Mouse (Mus musculus) intestine, embryonic 16.5 days (tissue): ENCODE results near the gene Pde4d. TPM values are rescaled to one million over a fixed set of nuclear protein-coding genes. Genes with fewer than 3 reads are reported as not detected.

Experiments
- ATAC-seq: fragments of 200-750 bp; cut with Nextera tagmentation; 2 replicates; pipeline ENCODE4 v1.8.0; 2017; ENCODE audit warnings: moderate TSS enrichment, moderate library complexity
- H3K27ac ChIP-seq: fragments of 300-500 bp; sonication (generic); 2 replicates; pipeline ENCODE4 v1.5.1; 2014; ENCODE audit warnings: mild to moderate bottlenecking, low read length
- H3K27me3 ChIP-seq: fragments of 300-500 bp; sonication (generic); replicated peaks from 2 replicates; pipeline ENCODE4 v1.6.1; 2014; ENCODE audit warnings: low read length, control low read depth, mixed read lengths; ENCODE audit not compliant: control insufficient read depth, insufficient read depth
- H3K36me3 ChIP-seq: fragments of 300-500 bp; sonication (generic); 2 replicates; pipeline ENCODE4 v1.6.1; 2014; ENCODE audit warnings: low read length, control low read depth; ENCODE audit not compliant: control insufficient read depth, insufficient read depth
- H3K4me1 ChIP-seq: fragments of 300-500 bp; sonication (generic); 2 replicates; pipeline ENCODE4 v1.6.1; 2014; ENCODE audit warnings: low read length, control low read depth, mixed read lengths; ENCODE audit not compliant: control insufficient read depth, insufficient read depth
- H3K4me2 ChIP-seq: fragments of 300-500 bp; sonication (generic); 2 replicates; pipeline ENCODE4 v1.6.1; 2014; ENCODE audit warnings: low read depth, low read length, control low read depth
- H3K4me3 ChIP-seq: fragments of 300-500 bp; sonication (generic); 2 replicates; pipeline ENCODE4 v1.5.1; 2014; ENCODE audit warnings: mild to moderate bottlenecking, low read length
- H3K9ac ChIP-seq: fragments of 300-500 bp; sonication (generic); 2 replicates; pipeline ENCODE4 v1.6.1; 2014; ENCODE audit warnings: low read depth, low read length
- H3K9me3 ChIP-seq: fragments of 300-500 bp; sonication (generic); 2 replicates; pipeline ENCODE4 v1.6.1; 2016; ENCODE audit warnings: low read length, control low read depth; ENCODE audit not compliant: control insufficient read depth
- WGBS: fragments of 180-500 bp; shearing (Covaris S2); extraction: QIAGEN DNeasy Blood & Tissue Kit; methylation state at CpG from one replicate; pipeline ENCODE4 v1.1.7; 2014; 5-methylcytosine and 5-hydroxymethylcytosine counted together
- polyA plus RNA-seq: library from polyadenylated mRNA; unstranded; fragments of >200 nt; fragmentation: Nextera tagmentation; extraction: Ambion mirVana; gene quantifications from 2 replicates; pipeline ENCODE4 v1.2.1, GENCODE M21; 2015

Pde4d gene
- polyA plus RNA-seq = 23.5 and 25.3 TPM in 2 replicates

DNA sequence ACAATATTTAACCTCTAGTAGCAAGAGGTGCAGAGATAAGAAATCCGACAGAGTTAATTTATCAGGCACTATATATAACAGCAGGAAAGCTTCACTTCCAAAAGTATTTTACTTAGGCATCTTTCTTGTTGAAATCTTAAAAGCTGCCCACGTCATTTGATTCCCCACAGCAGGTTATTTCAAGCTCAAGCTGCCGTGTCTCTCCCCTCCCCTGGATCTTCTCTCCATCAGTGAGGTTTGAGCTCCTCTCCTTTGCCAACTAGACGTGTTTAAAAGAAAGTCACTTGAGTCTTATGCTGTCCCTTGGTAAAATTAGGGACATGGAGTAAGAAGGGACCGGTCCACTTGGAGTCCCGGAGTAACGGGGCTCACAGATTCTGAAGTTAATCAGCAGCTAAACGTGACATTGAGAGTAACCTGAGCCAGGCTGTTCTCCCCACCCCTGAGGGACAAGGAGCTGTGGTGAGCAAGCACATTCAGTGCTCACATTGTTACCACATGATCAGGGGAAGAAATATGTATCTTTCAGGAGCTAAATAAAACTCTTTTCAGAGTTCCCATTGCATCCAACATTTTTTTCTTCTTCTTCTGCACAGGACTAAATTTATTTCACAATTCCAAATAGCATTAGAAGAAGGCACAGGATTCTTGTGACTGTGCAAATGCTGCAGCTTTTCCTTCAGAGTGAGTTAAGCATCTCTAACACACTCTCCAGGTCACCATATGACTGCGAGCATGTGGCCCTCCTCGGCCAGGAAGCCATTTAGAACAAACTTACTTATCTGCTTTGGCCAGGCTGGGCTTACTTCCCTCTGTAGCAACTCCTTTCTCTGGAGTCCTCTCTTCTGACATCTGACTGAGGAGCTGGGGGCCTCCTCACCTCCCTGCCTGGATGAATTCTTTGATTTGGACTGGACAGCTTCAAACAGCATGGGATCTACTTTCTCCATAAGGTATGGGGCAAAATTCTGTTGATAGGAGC is at the start of gene Pde4d:
Pde4d (plus strand) TSS at position 833 of the 982 bp plus-strand sequence.
- H3K27me3 ChIP-seq = no peaks in the 10 kb centered on the region
- no peaks in the 10 kb centered on the region for H3K36me3 ChIP-seq
- H3K4me1 ChIP-seq = peaks cover 12% of the 10 kb centered on the region
- H3K9ac ChIP-seq = no peak within 1 kb of the TSS
- no peak within 1 kb of the TSS for H3K4me3 ChIP-seq
- ATAC-seq = peak; percentile 59
- H3K4me2 ChIP-seq = no peak within 1 kb of the TSS
- H3K9me3 ChIP-seq = no peaks in the 10 kb centered on the region
- WGBS = 22% methylated on average over 10 of the region's 10 CpGs
- peak within 1 kb of the TSS; percentile 44; the same call in 1 of the 2 replicates for H3K27ac ChIP-seq

GRCm38 (mm10) chr13:108403197-108403596 is 46.6 kb upstream of the Pde4d start:
- 85% methylated on average over 5 of the region's 5 CpGs for WGBS

DNA sequence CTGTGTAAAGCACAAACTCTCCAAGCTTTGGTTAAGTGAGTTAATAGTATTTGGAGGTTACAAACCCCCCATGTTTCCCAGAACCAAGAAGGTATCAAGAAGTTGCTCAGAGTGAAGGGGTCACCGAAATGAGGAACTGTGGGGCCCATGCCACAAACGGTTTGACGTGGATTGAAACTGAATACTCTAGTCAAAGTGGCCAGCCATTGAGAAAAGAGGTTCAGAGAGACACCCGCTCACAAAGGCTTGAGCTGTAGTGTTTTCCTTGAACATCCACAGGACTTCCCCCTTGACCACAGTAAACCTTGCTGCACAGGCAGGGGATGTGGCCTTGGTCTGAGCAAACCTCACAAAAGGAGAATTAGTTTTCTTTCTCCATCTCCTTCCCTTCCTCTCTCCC is 45.4 kb upstream of the Pde4d start:
- Histone ChIP-seq H3K4me1 (no peaks in the 10 kb centered on the region), H3K9ac (no peak overlapping the region), H3K27me3 (no peaks in the 10 kb centered on the region), H3K4me3 (no peak overlapping the region), H3K27ac (no peak overlapping the region), H3K4me2 (no peak overlapping the region), H3K36me3 (no peaks in the 10 kb centered on the region), H3K9me3 (no peaks in the 10 kb centered on the region)
- ATAC-seq = no peak
- WGBS = 90% methylated on average over 4 of the region's 4 CpGs

More at GRCm38 (mm10) chr13:108403197-108403596, 46.6 kb upstream of the Pde4d start:
- no peak overlapping the region for H3K27ac ChIP-seq
- no peak overlapping the region for H3K9ac ChIP-seq
- no peaks in the 10 kb centered on the region for H3K4me1 ChIP-seq
- H3K4me2 ChIP-seq = no peak overlapping the region
- ATAC-seq = no peak
- no peaks in the 10 kb centered on the region for H3K9me3 ChIP-seq
- H3K4me3 ChIP-seq = no peak overlapping the region
- no peaks in the 10 kb centered on the region for H3K36me3 ChIP-seq
- no peaks in the 10 kb centered on the region for H3K27me3 ChIP-seq

DNA sequence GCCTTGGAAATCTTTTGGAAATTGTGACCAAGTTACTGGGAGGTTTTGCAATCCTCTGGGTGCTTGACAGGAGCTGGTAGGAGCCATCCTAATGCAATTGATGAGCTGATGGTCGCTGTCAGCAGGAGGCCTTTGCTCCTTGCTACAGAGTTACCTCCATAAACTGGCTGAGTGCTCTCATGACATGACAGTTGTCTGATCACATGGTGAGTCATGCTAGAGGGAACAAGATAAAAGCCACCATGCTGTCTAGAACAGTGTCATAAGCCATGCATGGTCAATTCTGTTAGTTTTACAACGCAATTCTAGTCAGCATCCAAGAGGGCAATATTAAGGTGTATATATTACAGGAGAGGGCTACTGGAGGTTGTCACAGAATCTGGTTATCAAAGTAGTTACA is 34.3 kb upstream of the Pde4d start:
- H3K9ac ChIP-seq = no peak overlapping the region
- H3K4me1 ChIP-seq = no peaks in the 10 kb centered on the region
- no peak overlapping the region for H3K4me2 ChIP-seq
- peak; percentile 79 for ATAC-seq
- H3K4me3 ChIP-seq = no peak overlapping the region
- no peaks in the 10 kb centered on the region for H3K27me3 ChIP-seq
- H3K27ac ChIP-seq = no peak overlapping the region
- H3K9me3 ChIP-seq = no peaks in the 10 kb centered on the region
- no peaks in the 10 kb centered on the region; the same call in 1 of the 2 replicates for H3K36me3 ChIP-seq
- WGBS = 64% methylated on average over 2 of the region's 2 CpGs

DNA sequence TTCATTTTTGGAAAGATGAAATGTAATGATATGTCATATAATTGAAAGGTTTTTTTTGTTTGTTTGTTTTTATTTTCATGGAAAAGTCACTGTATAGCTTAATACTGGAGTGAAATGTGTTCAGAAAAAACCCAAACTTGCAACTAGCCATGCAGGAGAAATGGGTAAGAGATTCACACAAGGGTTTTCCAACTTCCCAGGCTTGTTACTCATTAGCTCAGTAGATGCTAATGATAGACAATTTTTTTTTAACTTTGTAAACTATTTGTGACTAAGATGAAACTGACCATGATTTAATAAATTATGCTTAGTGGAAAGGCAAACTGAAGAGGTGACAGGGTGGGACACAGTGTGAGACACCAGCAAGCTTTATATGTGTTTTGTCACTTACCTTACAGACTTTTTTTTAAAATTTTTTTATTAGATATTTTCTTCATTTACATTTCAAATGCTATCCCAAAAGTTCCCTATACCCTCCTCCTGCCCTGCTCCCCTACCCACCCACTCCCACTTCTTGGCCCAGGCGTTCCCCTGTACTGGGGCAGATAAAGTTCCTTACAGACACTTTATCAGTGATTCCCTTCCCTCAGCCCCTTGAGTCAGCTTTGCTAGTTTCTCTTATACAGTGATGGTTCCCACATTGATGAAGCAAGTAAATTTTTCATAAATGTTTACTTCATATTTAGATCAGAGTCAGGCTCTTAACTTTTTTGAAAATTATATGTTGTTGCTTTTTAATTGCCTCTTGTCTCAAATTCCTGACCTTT is 30.8 kb upstream of the Pde4d start:
- Histone ChIP-seq H3K4me3 (no peak overlapping the region), H3K9me3 (no peaks in the 10 kb centered on the region), H3K27ac (no peak overlapping the region), H3K27me3 (no peaks in the 10 kb centered on the region), H3K36me3 (no peaks in the 10 kb centered on the region), H3K4me2 (no peak overlapping the region), H3K4me1 (no peaks in the 10 kb centered on the region), H3K9ac (no peak overlapping the region)
- WGBS = 78% methylated on average over 1 of the region's 1 CpGs
- no peak for ATAC-seq

DNA sequence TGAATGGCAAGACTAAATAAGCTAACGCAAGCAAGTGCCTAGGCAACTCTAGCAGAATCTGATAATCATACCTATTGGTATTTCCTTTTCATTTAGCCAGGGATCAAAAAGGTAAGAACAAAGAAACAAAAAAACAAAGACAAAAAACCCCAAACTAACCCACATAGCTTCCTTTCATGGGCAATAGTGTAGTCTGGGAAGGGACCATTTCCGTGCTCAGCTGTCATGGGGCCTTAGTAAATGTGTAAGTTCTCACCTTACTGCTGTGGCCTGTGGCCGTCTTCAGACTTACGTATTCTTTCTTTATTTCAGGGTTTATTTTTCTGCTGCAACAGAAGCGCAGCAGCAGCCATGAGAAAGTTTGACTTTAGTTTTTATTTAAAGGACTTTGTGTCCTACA is 23.4 kb upstream of the Pde4d start:
- Histone ChIP-seq H3K9ac (no peak overlapping the region), H3K9me3 (no peaks in the 10 kb centered on the region), H3K4me2 (no peak overlapping the region), H3K4me3 (no peak overlapping the region), H3K27me3 (no peaks in the 10 kb centered on the region), H3K4me1 (no peaks in the 10 kb centered on the region), H3K27ac (no peak overlapping the region), H3K36me3 (no peaks in the 10 kb centered on the region)
- no peak for ATAC-seq
- 78% methylated on average over 5 of the region's 5 CpGs for WGBS

- ATAC-seq = no peak
- Histone ChIP-seq H3K9ac (no peak overlapping the region), H3K9me3 (no peaks in the 10 kb centered on the region), H3K4me3 (no peak overlapping the region), H3K27ac (no peak overlapping the region), H3K36me3 (no peaks in the 10 kb centered on the region), H3K4me2 (no peak overlapping the region), H3K4me1 (no peaks in the 10 kb centered on the region), H3K27me3 (no peaks in the 10 kb centered on the region)
- WGBS = 82% methylated on average over 6 of the region's 6 CpGs
Measured at GRCm38 (mm10) chr13:108428809-108429208, 20.9 kb upstream of the Pde4d start.

GRCm38 (mm10) chr13:108429623-108430022 is 20.1 kb upstream of the Pde4d start:
- H3K27ac ChIP-seq = no peak overlapping the region
- WGBS = 62% methylated on average over 2 of the region's 2 CpGs
- no peaks in the 10 kb centered on the region for H3K4me1 ChIP-seq
- no peaks in the 10 kb centered on the region for H3K36me3 ChIP-seq
- H3K9ac ChIP-seq = no peak overlapping the region
- H3K4me3 ChIP-seq = no peak overlapping the region
- no peak for ATAC-seq
- no peaks in the 10 kb centered on the region for H3K9me3 ChIP-seq
- H3K27me3 ChIP-seq = no peaks in the 10 kb centered on the region
- no peak overlapping the region for H3K4me2 ChIP-seq

DNA sequence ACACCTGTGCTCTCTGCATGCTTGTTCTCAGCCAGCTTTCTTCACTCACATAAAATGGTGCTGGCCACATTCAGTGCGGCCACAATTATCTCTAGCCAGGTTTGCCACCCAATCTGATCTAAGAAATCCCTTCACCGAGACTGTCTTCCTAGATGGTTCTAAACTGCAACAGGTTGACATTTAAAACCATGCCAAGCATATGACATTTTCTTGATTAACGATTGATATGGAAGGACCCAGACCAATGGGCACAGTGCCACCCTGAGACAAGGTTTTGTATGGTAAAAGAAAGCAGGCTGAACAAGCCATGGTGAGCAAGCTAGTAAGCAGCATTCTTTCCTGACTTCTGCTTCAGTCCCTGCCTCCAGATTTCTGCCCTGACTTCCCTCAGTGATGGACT is 18.0 kb upstream of the Pde4d start:
- Histone ChIP-seq H3K9me3 (no peaks in the 10 kb centered on the region), H3K36me3 (no peaks in the 10 kb centered on the region), H3K4me3 (no peak overlapping the region), H3K4me1 (no peaks in the 10 kb centered on the region), H3K27me3 (no peaks in the 10 kb centered on the region), H3K9ac (no peak overlapping the region), H3K27ac (no peak overlapping the region), H3K4me2 (no peak overlapping the region)
- WGBS = 95% methylated on average over 3 of the region's 3 CpGs
- no peak for ATAC-seq
